Mouse (Mus musculus) lung, adult 2 months (tissue): Measurements from ENCODE around the gene Otud7b.

Source experiments
- CTCF ChIP-seq: fragments of 200-500 bp; IDR thresholded peaks from 2 replicates; pipeline ENCODE4 v1.5.1; 2011; ENCODE audit warnings: mild to moderate bottlenecking, low read length, control low read depth; ENCODE audit not compliant: insufficient read depth
- POLR2A ChIP-seq: fragments of 200-500 bp; IDR thresholded peaks from 2 replicates; pipeline ENCODE4 v1.6.1; 2011; ENCODE audit warnings: low read depth, mild to moderate bottlenecking, control low read depth, low read length, borderline replicate concordance; ENCODE audit errors: extremely low read depth

DNA sequence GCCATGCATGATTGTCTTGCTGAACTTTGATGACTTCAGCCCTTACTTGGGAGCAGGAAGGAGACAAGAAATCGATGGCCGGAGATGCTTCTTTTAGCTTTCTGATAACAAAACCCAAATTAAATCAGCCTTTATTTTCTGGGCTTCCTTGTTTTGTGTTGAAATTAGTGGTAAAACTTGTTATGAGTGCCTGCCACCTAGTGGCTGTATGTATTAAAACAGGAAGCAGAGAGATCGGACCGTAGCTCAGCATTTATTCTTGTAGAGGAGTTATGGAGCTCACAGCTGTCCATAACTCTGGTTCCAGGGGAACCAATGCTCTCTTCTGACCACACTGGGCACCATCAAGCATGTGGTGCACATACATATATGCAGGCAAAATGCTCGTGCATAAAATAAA is 43.6 kb downstream of the Otud7b start:
- TF ChIP-seq CTCF (peak; percentile 26; the same call in 1 of the 2 replicates), POLR2A (no peak)
